Mouse (Mus musculus) forebrain, embryonic 13.5 days (tissue): Measurements from ENCODE around the gene Kdm1b. TPM values are rescaled to one million over a fixed set of nuclear protein-coding genes. Genes with fewer than 3 reads are reported as not detected.

Experiments
- ATAC-seq: fragments of 200-750 bp; cut with Nextera tagmentation; 2 replicates; pipeline ENCODE4 v1.8.0; 2017
- H3K27ac ChIP-seq: fragments of 300-500 bp; sonication (generic); 2 replicates; pipeline ENCODE4 v1.5.1; 2015; ENCODE audit warnings: inconsistent platforms, mild to moderate bottlenecking, moderate library complexity
- H3K27me3 ChIP-seq: fragments of 300-500 bp; sonication (generic); 2 replicates; pipeline ENCODE4 v1.6.1; 2015; ENCODE audit warnings: mild to moderate bottlenecking, inconsistent platforms
- H3K36me3 ChIP-seq: fragments of 300-500 bp; sonication (generic); 2 replicates; pipeline ENCODE4 v1.6.1; 2015; ENCODE audit warnings: mild to moderate bottlenecking, inconsistent platforms; ENCODE audit not compliant: poor library complexity, severe bottlenecking
- H3K4me1 ChIP-seq: fragments of 300-500 bp; sonication (generic); 2 replicates; pipeline ENCODE4 v1.6.1; 2015; ENCODE audit warnings: inconsistent platforms
- H3K4me2 ChIP-seq: fragments of 300-500 bp; sonication (generic); 2 replicates; pipeline ENCODE4 v1.6.1; 2015; ENCODE audit warnings: inconsistent platforms, mild to moderate bottlenecking, moderate library complexity
- H3K4me3 ChIP-seq: fragments of 300-500 bp; sonication (generic); 2 replicates; pipeline ENCODE4 v1.5.1; 2015; ENCODE audit warnings: mild to moderate bottlenecking, inconsistent platforms
- H3K9ac ChIP-seq: fragments of 300-500 bp; sonication (generic); 2 replicates; pipeline ENCODE4 v1.6.1; 2015; ENCODE audit warnings: mild to moderate bottlenecking, inconsistent platforms
- H3K9me3 ChIP-seq: fragments of 300-500 bp; sonication (generic); replicated peaks from 2 replicates; pipeline ENCODE4 v1.6.1; 2016; ENCODE audit warnings: inconsistent platforms
- WGBS: fragments of 180-500 bp; shearing (Covaris S2); methylation state at CpG from one replicate; pipeline ENCODE4 v1.1.7; 2015; 5-methylcytosine and 5-hydroxymethylcytosine counted together
- polyA plus RNA-seq: library from polyadenylated mRNA; unstranded; fragments of >200 nt; fragmentation: Nextera tagmentation; extraction: Ambion mirVana; gene quantifications from 2 replicates; pipeline ENCODE4 v1.2.1, GENCODE M21; 2015

Kdm1b gene
- polyA plus RNA-seq, 1 experiment from 2014 or later, result 17.7 TPM

DNA sequence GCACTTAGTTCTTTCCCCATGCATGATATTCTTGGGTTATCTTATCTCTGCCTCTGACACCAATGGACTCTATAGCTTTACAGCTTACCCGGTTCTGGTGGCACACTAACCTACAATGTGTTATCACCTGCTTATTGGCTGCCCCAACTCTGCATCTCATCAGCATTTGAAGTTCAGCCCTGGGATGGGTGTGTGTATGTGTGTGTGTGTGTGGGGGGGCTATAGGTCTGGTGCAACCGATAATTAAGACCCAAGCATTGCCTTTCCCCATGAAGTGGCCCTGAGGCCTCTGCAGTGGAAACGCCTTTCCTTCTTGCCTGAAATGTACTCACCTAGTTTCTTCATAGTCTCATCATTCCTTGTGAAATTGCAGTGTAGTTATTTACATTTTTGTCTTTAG, 72.7 kb downstream of the Kdm1b start:
- Histone ChIP-seq H3K4me2 (no peak overlapping the region), H3K9ac (no peak overlapping the region), H3K4me3 (no peak overlapping the region), H3K27me3 (peaks cover 4% of the 10 kb centered on the region; the same call in 1 of the 2 replicates), H3K27ac (no peak overlapping the region), H3K36me3 (no peaks in the 10 kb centered on the region), H3K9me3 (no peaks in the 10 kb centered on the region), H3K4me1 (no peaks in the 10 kb centered on the region)
- WGBS, result 86% methylated on average over 3 of the region's 3 CpGs
- no peak for ATAC-seq

DNA sequence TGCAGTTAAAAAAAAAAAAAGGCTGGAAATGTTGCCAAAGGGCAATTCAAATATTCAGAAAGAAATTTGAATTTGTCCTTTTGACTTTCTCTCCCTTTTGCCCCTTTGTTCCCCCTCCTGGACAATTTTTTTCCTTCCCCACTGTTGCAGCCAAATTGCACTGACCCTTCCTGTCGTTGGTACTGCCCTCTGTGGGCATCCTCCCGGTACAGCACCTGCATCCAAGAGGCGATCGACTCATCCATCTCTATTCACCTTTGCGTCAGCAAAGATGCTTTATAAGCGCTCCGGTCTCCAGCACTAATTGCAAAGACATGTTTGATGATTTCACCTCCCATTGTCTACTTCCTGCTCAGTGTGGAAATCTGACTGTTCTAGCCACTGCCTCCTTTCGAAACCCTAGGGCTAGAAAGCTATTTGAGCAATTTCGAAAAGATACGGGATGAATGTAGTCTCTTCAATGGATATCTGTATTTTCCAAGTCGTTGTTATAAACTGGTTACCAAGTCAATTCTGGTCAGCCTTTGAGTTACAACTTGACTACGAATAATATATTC, 78.1 kb downstream of the Kdm1b start:
- H3K9me3 ChIP-seq, result no peaks in the 10 kb centered on the region
- peaks cover 33% of the 10 kb centered on the region for H3K27me3 ChIP-seq
- no peaks in the 10 kb centered on the region for H3K36me3 ChIP-seq
- H3K9ac ChIP-seq, result no peak overlapping the region
- WGBS, result 29% methylated on average over 12 of the region's 12 CpGs
- no peak for ATAC-seq
- peak overlapping the region; percentile 59; the same call in 1 of the 2 replicates for H3K4me3 ChIP-seq
- H3K4me1 ChIP-seq, result peaks cover 19% of the 10 kb centered on the region
- H3K4me2 ChIP-seq, result peak overlapping the region; percentile 99
- no peak overlapping the region for H3K27ac ChIP-seq

DNA sequence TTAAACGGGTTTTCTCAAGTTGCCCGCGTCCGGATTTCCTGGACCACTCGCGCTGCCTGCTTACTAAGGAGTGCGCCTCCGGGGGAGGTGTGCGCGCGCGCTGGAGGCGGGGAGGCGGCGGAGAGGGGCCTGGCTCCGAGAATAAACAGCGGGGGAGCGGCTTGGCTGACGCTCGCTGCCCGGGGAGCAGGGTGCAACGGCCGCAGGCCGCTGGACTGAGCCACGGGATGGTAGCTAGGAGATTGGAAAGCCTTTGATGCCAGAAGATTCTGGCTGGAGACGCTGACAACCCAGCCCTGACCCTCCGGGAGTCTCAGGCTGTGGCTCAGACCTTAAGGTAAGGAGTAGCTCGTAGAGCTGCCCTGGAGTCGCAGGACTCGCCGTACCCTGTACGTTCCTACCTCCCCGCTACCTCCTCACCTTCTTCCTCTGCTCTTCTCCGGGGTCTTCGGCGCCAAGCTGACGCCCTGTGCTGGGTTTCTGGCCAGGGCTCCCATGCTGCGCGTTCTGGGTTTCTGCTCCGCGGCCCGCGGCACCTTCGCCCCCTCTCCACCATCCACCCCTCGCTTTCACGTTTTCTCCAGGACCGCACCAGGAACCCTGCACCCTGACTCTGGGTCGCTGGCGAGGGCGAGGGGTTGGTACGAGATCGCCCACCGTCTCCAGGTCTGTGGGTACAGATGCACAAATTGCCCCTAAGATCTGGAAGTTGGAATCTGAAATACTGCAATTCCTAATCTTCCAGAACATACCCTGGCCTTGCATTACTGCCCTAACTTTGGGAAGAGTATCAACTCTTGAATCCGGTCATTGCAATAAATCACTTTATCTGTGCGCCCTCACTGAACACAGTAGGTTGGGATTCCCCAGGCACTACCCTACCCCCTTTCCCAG, 79.5 kb downstream of the Kdm1b start, which contains the start of gene Rnf144b:
TSS of gene Rnf144b (plus strand) at position 120 of the 894 bp plus-strand sequence.
- H3K4me1 ChIP-seq, result peaks cover 19% of the 10 kb centered on the region
- peak within 1 kb of the TSS; percentile 69 for H3K9ac ChIP-seq
- no peaks in the 10 kb centered on the region for H3K36me3 ChIP-seq
- 0 out of 2 replicates have a peak, but pooled peaks have one; percentile 43 for ATAC-seq
- H3K9me3 ChIP-seq, result no peaks in the 10 kb centered on the region
- H3K27me3 ChIP-seq, result peaks cover 33% of the 10 kb centered on the region
- H3K27ac ChIP-seq, result no peak within 1 kb of the TSS
- 3% methylated on average over 53 of the region's 55 CpGs for WGBS
- H3K4me3 ChIP-seq, result peak within 1 kb of the TSS; percentile 59
- H3K4me2 ChIP-seq, result peak within 1 kb of the TSS; percentile 99

DNA sequence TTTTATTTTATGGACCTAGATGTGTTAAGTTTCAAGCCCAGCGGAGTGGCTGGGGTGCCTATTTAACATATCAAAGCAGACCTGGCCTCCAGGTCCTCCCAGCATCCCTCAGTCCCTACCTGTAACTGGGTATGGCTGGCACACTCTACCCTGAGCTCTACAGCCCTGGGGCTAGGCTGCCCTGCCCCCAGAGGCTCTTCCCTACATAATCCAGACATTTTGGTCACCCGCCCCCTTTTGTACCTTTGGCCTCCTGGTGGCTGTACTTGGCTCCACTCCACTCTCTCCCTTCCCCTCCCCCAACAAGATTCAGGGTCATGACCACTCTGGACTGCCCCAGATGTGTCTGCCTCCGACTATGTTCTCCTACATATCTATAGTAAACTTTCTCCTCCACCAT, 81.2 kb downstream of the Kdm1b start:
- H3K36me3 ChIP-seq, result no peaks in the 10 kb centered on the region
- no peak overlapping the region for H3K27ac ChIP-seq
- peaks cover 33% of the 10 kb centered on the region for H3K27me3 ChIP-seq
- H3K4me2 ChIP-seq, result no peak overlapping the region
- H3K9ac ChIP-seq, result no peak overlapping the region
- H3K4me3 ChIP-seq, result no peak overlapping the region
- 44% methylated on average over 3 of the region's 3 CpGs for WGBS
- no peaks in the 10 kb centered on the region for H3K9me3 ChIP-seq
- peaks cover 19% of the 10 kb centered on the region for H3K4me1 ChIP-seq
- no peak for ATAC-seq

DNA sequence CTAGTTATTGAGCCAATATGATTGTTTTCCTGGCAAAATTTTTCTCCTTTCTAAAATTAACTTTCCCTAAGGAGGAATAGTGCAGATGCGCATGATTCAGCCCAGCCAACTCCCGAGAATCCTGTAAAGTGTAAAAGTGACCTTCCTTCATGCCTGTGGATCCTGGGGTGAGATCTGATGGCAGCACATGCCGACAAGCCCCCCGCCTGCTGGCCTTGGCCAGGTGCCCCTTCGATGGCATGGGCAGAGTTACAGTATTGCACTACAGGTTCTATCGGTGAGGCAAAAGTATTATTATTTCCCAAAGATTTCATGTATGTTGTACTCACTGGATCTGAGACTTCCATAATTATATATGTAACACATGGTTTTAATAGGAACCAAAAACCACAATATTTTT, 81.7 kb downstream of the Kdm1b start:
- 91% methylated on average over 6 of the region's 6 CpGs for WGBS

DNA sequence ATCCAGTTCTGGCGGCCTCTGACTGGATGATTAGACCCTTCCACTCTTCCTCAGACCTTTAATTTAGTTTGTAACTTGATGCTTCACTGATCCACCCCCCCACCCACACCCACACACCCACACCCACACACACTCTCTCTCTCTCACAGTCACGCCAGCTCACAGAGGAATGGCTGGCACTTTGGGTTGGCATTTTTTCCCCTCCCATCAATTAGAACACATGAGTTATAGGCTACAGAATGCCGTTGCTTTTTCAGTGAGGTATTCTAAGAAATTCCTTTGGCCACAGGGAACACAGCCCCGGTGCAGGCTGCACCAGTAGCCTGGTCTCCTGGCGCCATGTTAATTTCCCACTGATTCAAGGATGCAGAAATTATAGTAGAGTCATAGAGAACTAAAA, 82.3 kb downstream of the Kdm1b start:
- 77% methylated on average over 5 of the region's 5 CpGs for WGBS
- no peak overlapping the region for H3K4me3 ChIP-seq
- H3K4me2 ChIP-seq, result no peak overlapping the region
- peaks cover 33% of the 10 kb centered on the region for H3K27me3 ChIP-seq
- H3K27ac ChIP-seq, result no peak overlapping the region
- ATAC-seq, result no peak
- H3K4me1 ChIP-seq, result peaks cover 19% of the 10 kb centered on the region
- H3K9me3 ChIP-seq, result no peaks in the 10 kb centered on the region
- H3K9ac ChIP-seq, result no peak overlapping the region
- no peaks in the 10 kb centered on the region for H3K36me3 ChIP-seq

More for the DNA sequence above, 81.7 kb downstream of the Kdm1b start:
- H3K4me2 ChIP-seq, result no peak overlapping the region
- no peaks in the 10 kb centered on the region for H3K36me3 ChIP-seq
- peaks cover 19% of the 10 kb centered on the region for H3K4me1 ChIP-seq
- peaks cover 33% of the 10 kb centered on the region for H3K27me3 ChIP-seq
- H3K9ac ChIP-seq, result no peak overlapping the region
- no peak for ATAC-seq
- no peaks in the 10 kb centered on the region for H3K9me3 ChIP-seq
- no peak overlapping the region for H3K27ac ChIP-seq
- no peak overlapping the region for H3K4me3 ChIP-seq

DNA sequence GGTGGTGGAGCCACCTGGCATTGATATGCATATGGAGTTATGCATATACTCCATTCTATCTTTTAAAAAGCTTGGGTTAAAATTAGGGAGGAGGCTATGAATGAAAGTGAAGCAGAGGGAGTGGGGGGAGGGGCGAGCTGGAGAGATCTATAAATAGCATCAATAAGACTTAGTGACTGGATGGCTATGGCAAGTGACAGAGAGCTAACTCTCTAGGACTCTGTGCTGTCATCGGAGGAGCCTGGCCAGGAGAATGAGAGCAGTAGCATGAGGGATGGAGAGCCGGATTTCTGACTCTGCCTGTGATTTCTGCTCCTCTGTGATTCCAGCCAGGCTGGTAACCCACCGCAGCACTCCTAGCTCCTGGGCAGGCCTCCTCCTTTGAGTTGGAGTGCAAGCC, 85.8 kb downstream of the Kdm1b start:
- no peak for ATAC-seq
- no peak overlapping the region for H3K4me2 ChIP-seq
- peaks cover 6% of the 10 kb centered on the region; the same call in 1 of the 2 replicates for H3K27me3 ChIP-seq
- H3K36me3 ChIP-seq, result no peaks in the 10 kb centered on the region
- no peak overlapping the region for H3K4me3 ChIP-seq
- H3K9ac ChIP-seq, result no peak overlapping the region; the same call in 1 of the 2 replicates
- no peaks in the 10 kb centered on the region for H3K4me1 ChIP-seq
- no peak overlapping the region for H3K27ac ChIP-seq
- H3K9me3 ChIP-seq, result no peaks in the 10 kb centered on the region
- WGBS, result 64% methylated on average over 4 of the region's 4 CpGs

DNA sequence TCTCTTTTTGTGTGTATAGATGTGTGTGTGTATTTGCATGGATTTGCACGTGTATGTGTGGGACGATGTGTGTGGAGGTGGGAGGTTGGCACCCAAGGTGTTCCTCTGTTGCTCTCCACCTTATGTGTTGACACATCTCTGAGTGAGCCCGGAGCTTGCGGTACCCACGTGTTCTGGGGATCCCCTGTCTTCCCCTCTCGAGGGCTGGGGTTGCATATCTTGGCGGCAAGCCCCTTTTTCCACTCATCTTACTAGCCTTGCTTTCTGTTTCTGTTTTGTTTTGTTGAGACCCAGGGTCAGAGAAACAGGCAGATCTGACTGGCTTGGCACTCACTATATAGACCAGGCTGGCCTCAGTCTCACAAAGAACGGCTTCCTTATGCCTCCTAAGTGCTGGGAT, 89.8 kb downstream of the Kdm1b start:
- no peak overlapping the region for H3K27ac ChIP-seq
- H3K4me2 ChIP-seq, result no peak overlapping the region
- no peaks in the 10 kb centered on the region for H3K27me3 ChIP-seq
- no peak overlapping the region for H3K9ac ChIP-seq
- H3K4me3 ChIP-seq, result no peak overlapping the region
- no peaks in the 10 kb centered on the region for H3K9me3 ChIP-seq
- no peak for ATAC-seq
- 90% methylated on average over 8 of the region's 8 CpGs for WGBS
- no peaks in the 10 kb centered on the region for H3K4me1 ChIP-seq
- no peaks in the 10 kb centered on the region for H3K36me3 ChIP-seq

DNA sequence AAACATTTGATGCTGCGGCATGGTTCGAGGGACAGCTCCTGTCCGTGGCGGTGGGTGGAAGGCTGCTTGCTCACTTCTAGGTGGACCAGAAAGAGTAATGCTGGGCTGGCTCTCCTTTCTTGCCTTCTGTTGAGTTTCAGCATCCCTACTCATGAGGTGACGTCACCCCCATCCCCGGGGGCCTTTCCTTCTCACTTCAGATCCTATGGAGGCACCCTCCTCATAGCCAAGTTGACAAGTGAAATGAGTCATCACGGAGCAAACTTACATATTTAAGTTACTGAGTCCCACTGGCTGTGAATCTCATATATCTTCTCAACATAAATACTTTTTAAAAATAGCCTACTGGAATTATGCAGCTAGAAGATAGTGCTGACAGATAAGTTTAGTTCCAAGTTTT, 91.5 kb downstream of the Kdm1b start:
- no peak overlapping the region for H3K4me2 ChIP-seq
- 93% methylated on average over 7 of the region's 7 CpGs for WGBS

More for the DNA sequence above, 91.5 kb downstream of the Kdm1b start:
- ATAC-seq, result no peak
- H3K27ac ChIP-seq, result no peak overlapping the region
- no peaks in the 10 kb centered on the region for H3K27me3 ChIP-seq
- H3K9ac ChIP-seq, result no peak overlapping the region
- no peak overlapping the region for H3K4me3 ChIP-seq
- H3K4me1 ChIP-seq, result no peaks in the 10 kb centered on the region
- H3K36me3 ChIP-seq, result no peaks in the 10 kb centered on the region
- H3K9me3 ChIP-seq, result no peaks in the 10 kb centered on the region

Other genes with a start within 250 kb of the Kdm1b start
- 7.0 and 8.1 TPM in 2 replicates for gene Kif13a, start 113.6 kb upstream of the Kdm1b start, polyA plus RNA-seq
- 7.0 and 7.2 TPM in 2 replicates for gene Nhlrc1, start 28.6 kb upstream of the Kdm1b start, polyA plus RNA-seq
- gene Tpmt, start 1.2 kb downstream of the Kdm1b start, polyA plus RNA-seq, result 29.5 and 30.6 TPM in 2 replicates
- gene Dek, start 62.7 kb downstream of the Kdm1b start, polyA plus RNA-seq, result 336 and 341 TPM in 2 replicates
- gene Rnf144b, start 79.2 kb downstream of the Kdm1b start, polyA plus RNA-seq, result 0.19 and 0.33 TPM in 2 replicates